Comparison of ENCODE assay signal across 16 mouse cellular contexts in the genomic region with DNA sequence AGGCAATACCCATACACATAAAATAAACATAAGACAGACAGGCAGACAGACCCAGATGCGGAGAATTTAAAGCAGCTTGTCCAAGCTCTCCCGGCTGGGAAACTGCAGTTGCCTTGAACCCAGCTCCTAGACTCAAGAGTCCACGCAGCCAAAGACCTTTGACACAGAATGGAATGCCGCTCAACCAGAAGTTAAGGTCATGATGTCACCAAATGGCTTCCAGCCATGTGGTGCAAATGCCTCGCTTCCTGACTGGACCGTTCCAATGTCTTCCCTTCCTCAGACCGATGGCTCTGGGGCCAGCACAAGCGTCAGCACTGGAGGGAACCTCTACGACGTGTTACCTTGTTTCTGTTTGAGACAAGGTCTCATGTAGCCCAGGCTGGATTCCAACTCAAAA. TPM values are rescaled to one million over a fixed set of nuclear protein-coding genes. Genes with fewer than 3 reads are reported as not detected.
DNase-seq lines count a peak whose midpoint lies in the region; ATAC-seq and TF ChIP-seq lines count a peak whose summit lies in the region.
"Had no signal": no experiment of that assay in that cellular context is flagged by ENCODE, and none has a peak within 500 bp of the region (broad histone marks: within the 10 kb centered on the region; RNA-seq: fewer than 3 reads in every experiment).

No protein-coding gene starts in this region.

- 60% methylated on average over 10 of the region's 10 CpGs for WGBS in lung, postnatal 0 days
- WGBS in hindbrain, embryonic 11.5 days = 89% methylated on average over 10 of the region's 10 CpGs

- H3K36me3 ChIP-seq in lung, postnatal 0 days (ENCODE audit: insufficient read depth, low read length) = no peaks in the 10 kb centered on the region
- H3K36me3 ChIP-seq in hindbrain, embryonic 11.5 days (ENCODE audit: control insufficient read depth, insufficient read depth, low read length) = no peaks in the 10 kb centered on the region
- H3K36me3 ChIP-seq: embryonic facial prominence, embryonic 12.5 days; lung, embryonic 15.5 days had no signal

- H3K9ac ChIP-seq in lung, postnatal 0 days (replicated peaks; ENCODE audit: low read depth) = no peak overlapping the region
- H3K9ac ChIP-seq in hindbrain, embryonic 11.5 days (ENCODE audit: low read depth, low read length) = no peak overlapping the region
- H3K9ac ChIP-seq: embryonic facial prominence, embryonic 12.5 days; forebrain, embryonic 13.5 days; lung, embryonic 15.5 days had no signal

- ATAC-seq in lung, postnatal 0 days = no peak
- no peak for ATAC-seq in hindbrain, embryonic 11.5 days (ENCODE audit: low FRiP score)
- ATAC-seq: forebrain, embryonic 13.5 days; hindbrain, embryonic 16.5 days had no signal

- H3K4me1 ChIP-seq in lung, postnatal 0 days (ENCODE audit: insufficient read depth, low read depth, low read length) = no peaks in the 10 kb centered on the region
- H3K4me1 ChIP-seq in hindbrain, embryonic 11.5 days (replicated peaks; ENCODE audit: control insufficient read depth, insufficient read depth, low read length) = no peaks in the 10 kb centered on the region
- H3K4me1 ChIP-seq: embryonic facial prominence, embryonic 12.5 days had no signal

- H3K9me3 ChIP-seq in lung, postnatal 0 days (ENCODE audit: low read length) = no peaks in the 10 kb centered on the region
- H3K9me3 ChIP-seq in hindbrain, embryonic 11.5 days (ENCODE audit: control insufficient read depth, low read length) = no peaks in the 10 kb centered on the region
- H3K9me3 ChIP-seq: embryonic facial prominence, embryonic 12.5 days; forebrain, embryonic 13.5 days; lung, embryonic 15.5 days had no signal

- no peak for TF ChIP-seq CTCF in lung, postnatal 0 days (IDR thresholded peaks at IDR 0.05)

- H3K4me2 ChIP-seq in lung, postnatal 0 days (replicated peaks; ENCODE audit: low read depth, low read length) = no peak overlapping the region
- H3K4me2 ChIP-seq in hindbrain, embryonic 11.5 days (replicated peaks; ENCODE audit: low read depth, low read length) = no peak overlapping the region
- H3K4me2 ChIP-seq: embryonic facial prominence, embryonic 12.5 days; forebrain, embryonic 13.5 days; lung, embryonic 15.5 days; midbrain, embryonic 11.5 days had no signal

- no peak for TF ChIP-seq EP300 in lung, postnatal 0 days (IDR thresholded peaks at IDR 0.05)

- H3K27ac ChIP-seq in lung, postnatal 0 days (ENCODE audit: low read length) = no peak overlapping the region
- no peak overlapping the region for H3K27ac ChIP-seq in hindbrain, embryonic 11.5 days (ENCODE audit: low read depth, low read length)
- H3K27ac ChIP-seq: embryonic facial prominence, embryonic 12.5 days; forebrain, embryonic 13.5 days; left cerebral cortex, adult 2 months; lung, embryonic 15.5 days had no signal

- DNase-seq in cerebellum, adult 11-12 months = peak; percentile 28
- DNase-seq in cerebellum, adult 11 months = no peak
- peak; percentile 62 to 67 for DNase-seq in lung, adult 18-20 months
- no peak for DNase-seq in lung, postnatal 0 days (ENCODE audit: low spot score)
- DNase-seq in kidney, adult 9 months = peak; percentile 83
- peak; percentile 53 for DNase-seq in yolk sac, embryonic 10.5 days (ENCODE audit: low spot score)
- no peak for DNase-seq in hindbrain, embryonic 11.5 days (ENCODE audit: low spot score)
- DNase-seq in Muller cell, postnatal 12 days (ENCODE audit: inconsistent ontology term) = no peak
- DNase-seq: cerebellum, postnatal 10 days had no signal

- H3K4me3 ChIP-seq in lung, postnatal 0 days (ENCODE audit: low read depth, low read length) = no peak overlapping the region
- H3K4me3 ChIP-seq in hindbrain, embryonic 11.5 days (ENCODE audit: low read depth, low read length) = no peak overlapping the region
- H3K4me3 ChIP-seq: embryonic facial prominence, embryonic 12.5 days; forebrain, embryonic 13.5 days; left cerebral cortex, adult 2 months; lung, embryonic 15.5 days; myocyte had no signal

- H3K27me3 ChIP-seq in lung, postnatal 0 days (replicated peaks; ENCODE audit: insufficient read depth, low read length) = no peaks in the 10 kb centered on the region
- no peaks in the 10 kb centered on the region for H3K27me3 ChIP-seq in hindbrain, embryonic 11.5 days (ENCODE audit: control insufficient read depth, insufficient read depth, low read length)
- H3K27me3 ChIP-seq: embryonic facial prominence, embryonic 12.5 days; forebrain, embryonic 13.5 days; lung, embryonic 15.5 days had no signal

RNA-seq across cellular contexts. Expression of a gene that starts 4.3 kb away (rescaled TPM):
- 19.5 and 21.1 TPM in 2 replicates for polyA plus RNA-seq in lung, postnatal 0 days (2015; fragmentation: Nextera tagmentation; extraction: Ambion mirVana)
- polyA plus RNA-seq in hindbrain, embryonic 11.5 days (2014; fragmentation: Nextera tagmentation; extraction: Ambion mirVana) = 12.8 and 14.6 TPM in 2 replicates

RNA-seq across cellular contexts. Expression of a gene that starts 29.9 kb away (rescaled TPM):
- polyA plus RNA-seq in lung, postnatal 0 days (2015; fragmentation: Nextera tagmentation; extraction: Ambion mirVana) = not detected in 2 replicates
- 7.1 and 7.3 TPM in 2 replicates for polyA plus RNA-seq in hindbrain, embryonic 11.5 days (2014; fragmentation: Nextera tagmentation; extraction: Ambion mirVana)
- polyA plus RNA-seq: myocyte had no signal

Comparison
In these comparisons a context has a peak if more than half of its experiments do, and no peak if none do; other contexts are left out.
1. DNase-seq: peak in cerebellum, adult 11-12 months (single experiment), lung, adult 18-20 months (2 of 2), kidney, adult 9 months (single experiment) and yolk sac, embryonic 10.5 days (single experiment); none in cerebellum, adult 11 months (single experiment), lung, postnatal 0 days (single experiment), hindbrain, embryonic 11.5 days (single experiment) and Muller cell, postnatal 12 days (single experiment).